ENCODE assay signal across 8 mouse cellular contexts in the genomic region with DNA sequence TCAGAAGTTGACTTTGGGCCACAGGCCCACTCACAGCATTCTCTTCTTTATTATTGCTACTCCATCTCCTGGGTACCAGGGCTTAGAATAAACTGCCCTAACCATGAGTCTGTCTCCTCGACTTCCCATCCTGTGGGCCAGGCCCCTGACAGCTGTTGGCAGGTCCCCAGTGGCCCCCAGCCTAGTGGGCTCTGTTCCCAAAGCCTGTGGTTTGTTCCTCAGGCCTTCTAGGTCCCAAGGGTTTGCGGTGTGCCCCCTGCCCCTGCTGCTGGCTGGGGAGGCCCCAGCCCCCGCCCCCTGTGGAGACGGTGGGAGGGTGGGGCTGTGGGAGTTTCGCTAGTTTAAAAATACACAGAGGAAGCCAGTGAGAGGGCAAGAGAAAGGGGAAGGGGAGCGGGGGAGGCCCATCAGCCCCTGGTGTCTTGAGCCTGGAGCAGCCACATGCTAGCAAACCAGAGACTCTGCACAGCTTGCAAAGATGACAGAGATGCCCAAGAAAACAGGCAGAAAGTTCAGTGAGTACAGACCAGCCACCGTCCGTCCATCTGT. TPM values are rescaled to one million over a fixed set of nuclear protein-coding genes. Genes with fewer than 3 reads are reported as not detected.
A peak's percentile ranks its signal among the peaks of the same experiment; 100 is the strongest.
DNase-seq lines count a peak whose midpoint lies in the region; ATAC-seq and TF ChIP-seq lines count a peak whose summit lies in the region.

A gene (plus strand): TSS at position 375 of the 549 bp plus-strand sequence.

- ATAC-seq in heart, embryonic 11.5 days (replicated peaks; ENCODE audit: insufficient number of reproducible peaks, low FRiP score, low TSS enrichment) = 0 out of 2 replicates have a peak, but pooled peaks have one; percentile 25
- ATAC-seq in lung, embryonic 14.5 days (ENCODE audit: insufficient read depth) = peak; percentile 67

- no peak for TF ChIP-seq CTCF in ES-Bruce4 (IDR thresholded peaks at IDR 0.05; ENCODE audit: low read depth, low read length)
- TF ChIP-seq CTCF in lung, embryonic 14.5 days (IDR thresholded peaks at IDR 0.05; ENCODE audit: low read depth) = no peak
- no peak for TF ChIP-seq CTCF in small intestine, adult 2 months (IDR thresholded peaks at IDR 0.05; ENCODE audit: extremely low read depth, insufficient read length, insufficient replicate concordance, low read depth, low read length)

- no peaks in the 10 kb centered on the region for H3K9me3 ChIP-seq in ES-Bruce4 (replicated peaks; ENCODE audit: control insufficient read depth, insufficient read depth, low read length, poor library complexity, severe bottlenecking)
- H3K9me3 ChIP-seq in heart, embryonic 11.5 days (replicated peaks; ENCODE audit: control insufficient read depth, low read length) = no peaks in the 10 kb centered on the region
- no peaks in the 10 kb centered on the region for H3K9me3 ChIP-seq in lung, embryonic 14.5 days (ENCODE audit: low read depth, low read length)

- H3K36me3 ChIP-seq in ES-Bruce4 (ENCODE audit: control insufficient read depth, insufficient read depth, low read length, poor library complexity, severe bottlenecking) = no peaks in the 10 kb centered on the region
- no peaks in the 10 kb centered on the region for H3K36me3 ChIP-seq in heart, embryonic 11.5 days (ENCODE audit: control insufficient read depth, insufficient read depth, low read length)
- H3K36me3 ChIP-seq in lung, embryonic 14.5 days (ENCODE audit: insufficient read depth) = peaks cover 4% of the 10 kb centered on the region; the same call in 1 of the 2 replicates
- H3K36me3 ChIP-seq in small intestine, adult 2 months (ENCODE audit: control insufficient read depth, insufficient read depth, low read length) = no peaks in the 10 kb centered on the region

- TF ChIP-seq POLR2A in ES-Bruce4 (IDR thresholded peaks at IDR 0.05; ENCODE audit: insufficient read depth, low read length) = no peak
- TF ChIP-seq POLR2A in small intestine, adult 2 months (IDR thresholded peaks at IDR 0.05; ENCODE audit: low read depth, low read length) = no peak

- WGBS in heart, embryonic 11.5 days (ENCODE audit: insufficient replicate concordance) = 34% methylated on average over 8 of the region's 8 CpGs
- WGBS in lung, embryonic 14.5 days = 28% methylated on average over 8 of the region's 8 CpGs
- 61% methylated on average over 8 of the region's 8 CpGs for WGBS in small intestine, adult 2 months

- TF ChIP-seq EP300 in ES-Bruce4 (IDR thresholded peaks at IDR 0.05; ENCODE audit: insufficient read depth, low read depth, low read length) = no peak

- no peak within 1 kb of the TSS for H3K4me3 ChIP-seq in ES-Bruce4 (ENCODE audit: low read depth, low read length)
- 0 out of 2 replicates have a peak within 1 kb of the TSS, but pooled peaks have one; percentile 1 for H3K4me3 ChIP-seq in heart, embryonic 11.5 days (ENCODE audit: low read depth, low read length)
- peak within 1 kb of the TSS; percentile 30 for H3K4me3 ChIP-seq in lung, embryonic 14.5 days (ENCODE audit: low read depth, low read length)
- peak within 1 kb of the TSS; percentile 60 for H3K4me3 ChIP-seq in small intestine, adult 2 months (ENCODE audit: low read depth, low read length)

- 0 out of 2 replicates have a peak within 1 kb of the TSS, but pooled peaks have one; percentile 1 for H3K9ac ChIP-seq in ES-Bruce4 (ENCODE audit: low read depth, poor library complexity, severe bottlenecking)
- peak within 1 kb of the TSS; percentile 25; the same call in 1 of the 2 replicates for H3K9ac ChIP-seq in heart, embryonic 11.5 days (ENCODE audit: low read depth, low read length)
- peak within 1 kb of the TSS; percentile 39 for H3K9ac ChIP-seq in lung, embryonic 14.5 days

- DNase-seq in adrenal gland, postnatal 36 days = no peak
- DNase-seq in kidney, postnatal 25 days = peak; percentile 52 to 69
- peak; percentile 64 for DNase-seq in lung, embryonic 14.5 days
- DNase-seq in embryo, embryonic 10.5 days (ENCODE audit: low spot score) = no peak
- DNase-seq in T-cell, adult 2 months (ENCODE audit: low spot score) = no peak

- H3K4me1 ChIP-seq in ES-Bruce4 (ENCODE audit: control insufficient read depth, insufficient read depth, low read length) = peaks cover 2% of the 10 kb centered on the region
- H3K4me1 ChIP-seq in heart, embryonic 11.5 days (ENCODE audit: control insufficient read depth, insufficient read depth, low read length) = peaks cover 12% of the 10 kb centered on the region
- peaks cover 8% of the 10 kb centered on the region for H3K4me1 ChIP-seq in lung, embryonic 14.5 days (ENCODE audit: insufficient read depth)
- peaks cover 4% of the 10 kb centered on the region for H3K4me1 ChIP-seq in small intestine, adult 2 months (ENCODE audit: control insufficient read depth, insufficient read depth, insufficient read length, low read length)

- H3K4me2 ChIP-seq in heart, embryonic 11.5 days = peak within 1 kb of the TSS; percentile 28
- H3K4me2 ChIP-seq in lung, embryonic 14.5 days = peak within 1 kb of the TSS; percentile 54

- H3K27ac ChIP-seq in ES-Bruce4 (ENCODE audit: insufficient read depth, low read length) = no peak within 1 kb of the TSS
- H3K27ac ChIP-seq in heart, embryonic 11.5 days (ENCODE audit: low read depth, low read length) = 0 out of 2 replicates have a peak within 1 kb of the TSS, but pooled peaks have one; percentile 29
- H3K27ac ChIP-seq in lung, embryonic 14.5 days (ENCODE audit: low read depth) = peak within 1 kb of the TSS; percentile 67; the same call in 1 of the 2 replicates
- peak within 1 kb of the TSS; percentile 72 for H3K27ac ChIP-seq in small intestine, adult 2 months (ENCODE audit: insufficient read depth, low read depth, low read length)

- no peaks in the 10 kb centered on the region for H3K27me3 ChIP-seq in ES-Bruce4 (ENCODE audit: control insufficient read depth, insufficient read depth, low read length, poor library complexity, severe bottlenecking)
- H3K27me3 ChIP-seq in heart, embryonic 11.5 days (ENCODE audit: control insufficient read depth, insufficient read depth, low read length) = no peaks in the 10 kb centered on the region
- no peaks in the 10 kb centered on the region for H3K27me3 ChIP-seq in lung, embryonic 14.5 days (ENCODE audit: insufficient read depth, low read length)
- H3K27me3 ChIP-seq in small intestine, adult 2 months (ENCODE audit: control insufficient read depth, insufficient read depth, low read length) = no peaks in the 10 kb centered on the region

RNA-seq across cellular contexts. Expression of the gene that starts here (rescaled TPM):
- 9.0 and 11.4 TPM in 2 replicates for polyA plus RNA-seq in ES-Bruce4 (2011; ENCODE audit: insufficient read depth, insufficient read length, low read depth, missing spikeins)
- total RNA-seq in adrenal gland, postnatal 36 days (2021) = 10 to 100 TPM; 13.0 to 18.9 TPM
- polyA plus RNA-seq in heart, embryonic 11.5 days (2014; fragmentation: Nextera tagmentation; extraction: Ambion mirVana) = 26.4 and 29.1 TPM in 2 replicates
- 37.6 and 38.8 TPM in 2 replicates for polyA plus RNA-seq in lung, embryonic 14.5 days (2014; fragmentation: Nextera tagmentation; extraction: Ambion mirVana)
- polyA plus RNA-seq in small intestine, adult 2 months (2012; rRNA removed) = 10.9 and 25.3 TPM in 2 replicates

Comparison
In these comparisons a context has a peak if more than half of its experiments do, and no peak if none do; other contexts are left out.
1. DNase-seq: peak in kidney, postnatal 25 days (2 of 2) and lung, embryonic 14.5 days (single experiment); none in adrenal gland, postnatal 36 days (0 of 2), embryo, embryonic 10.5 days (single experiment) and T-cell, adult 2 months (single experiment).
2. Peak in every context shown above with its lines, with median percentiles within 50 percentile points of each other: H3K9ac ChIP-seq.